Mouse (Mus musculus): Measurements from ENCODE around the gene Eif4ebp2.
"Not testable (repeated sequence)": the region's sequence is repeated elsewhere in the genome, so short reads cannot be mapped to it uniquely, and the experiment has no call there.

Gene Eif4ebp2

DNA sequence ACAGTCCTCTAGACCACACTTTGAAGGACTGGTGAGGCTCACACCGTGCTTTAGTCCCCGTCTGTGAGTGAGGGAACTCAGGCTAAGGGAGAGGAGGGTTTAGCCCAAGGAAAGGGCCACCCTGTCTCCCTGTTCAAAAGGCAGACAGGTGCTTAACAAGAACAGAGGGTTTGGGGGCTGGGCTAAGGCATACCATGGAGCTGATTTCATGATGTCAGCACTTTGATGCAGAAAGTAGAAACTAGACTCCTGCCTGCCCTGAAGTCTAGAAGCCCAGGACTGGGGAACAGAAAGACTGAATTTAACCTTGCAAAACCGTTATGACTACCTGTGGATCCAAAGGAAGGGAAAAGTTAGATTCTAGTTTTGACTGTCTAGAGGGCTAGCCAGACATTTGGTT is 4.7 kb upstream of the Eif4ebp2 start:
- DNase-seq, result no peak

- DNase-seq, result not testable (repeated sequence)
Measured at GRCm38 (mm10) chr10:61453171-61453570, 710 bp upstream of the Eif4ebp2 start.

- DNase-seq, result peak; percentile 56
Measured at GRCm38 (mm10) chr10:61451931-61452617, 387 bp downstream of the Eif4ebp2 start.

DNA sequence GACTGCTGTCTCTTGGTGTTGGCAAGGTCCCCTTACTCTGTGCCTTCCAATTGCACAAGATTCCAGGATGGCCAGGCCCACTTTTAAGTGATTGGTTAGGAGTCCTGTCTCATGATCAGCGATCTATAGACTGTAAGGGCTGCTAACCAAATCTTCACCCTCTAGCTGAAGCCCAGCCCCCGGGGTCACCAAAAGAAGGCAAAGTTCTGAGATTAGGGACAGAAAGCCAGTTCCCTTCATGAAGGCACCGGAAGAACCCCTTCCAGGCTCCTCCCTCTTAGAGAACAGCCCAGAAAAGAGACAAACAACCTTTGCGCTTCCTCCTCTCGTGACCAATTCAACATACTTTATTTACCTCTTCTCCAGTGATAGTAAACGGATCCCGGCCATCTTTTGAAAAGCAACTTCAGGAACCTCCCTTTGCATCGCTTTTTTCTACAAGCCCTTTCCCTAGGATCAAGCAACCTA is 964 bp downstream of the Eif4ebp2 start:
- DNase-seq, result peak; percentile 59

- no peak for DNase-seq
Measured at GRCm38 (mm10) chr10:61448834-61449233, 3.6 kb downstream of the Eif4ebp2 start.

DNA sequence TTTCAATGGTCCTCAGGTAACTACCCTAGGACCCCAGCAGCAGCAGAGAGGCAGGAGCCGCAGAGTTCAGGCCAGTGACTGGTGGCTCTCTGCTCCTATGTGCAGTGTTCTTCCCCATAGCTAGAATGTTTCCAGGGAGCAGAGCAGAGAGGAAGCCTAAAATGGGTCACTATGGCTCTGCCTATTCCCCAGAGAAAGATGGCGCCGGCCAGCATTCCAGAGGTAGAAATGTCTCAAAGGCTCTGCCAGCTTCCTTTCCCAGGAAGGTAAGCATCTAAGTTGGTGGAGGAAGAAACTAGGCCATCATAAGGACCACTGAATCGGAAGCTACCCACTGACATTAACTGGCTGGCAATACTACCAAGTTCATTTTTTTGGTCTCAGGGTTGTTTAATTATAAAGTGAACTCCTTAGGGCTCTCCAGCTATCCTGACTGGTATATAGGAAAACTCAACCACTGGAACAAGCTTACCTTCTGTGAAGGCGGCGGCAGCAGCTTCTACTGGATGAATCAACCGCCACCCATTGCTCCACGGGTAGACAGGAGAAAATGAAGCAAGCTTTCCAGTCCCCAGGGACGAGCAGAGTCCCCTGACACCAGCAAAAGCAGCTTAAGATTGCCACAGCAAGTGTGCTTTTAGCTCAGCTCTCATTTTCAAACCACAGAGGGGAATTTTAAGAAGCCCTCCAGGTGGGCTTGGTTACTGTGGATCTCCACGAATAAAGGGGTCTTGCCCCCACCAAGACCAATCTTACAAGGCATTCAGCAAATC is 4.7 kb downstream of the Eif4ebp2 start:
- DNase-seq, result no peak

GRCm38 (mm10) chr10:61445016-61445415 is 7.4 kb downstream of the Eif4ebp2 start:
- DNase-seq, result no peak

DNA sequence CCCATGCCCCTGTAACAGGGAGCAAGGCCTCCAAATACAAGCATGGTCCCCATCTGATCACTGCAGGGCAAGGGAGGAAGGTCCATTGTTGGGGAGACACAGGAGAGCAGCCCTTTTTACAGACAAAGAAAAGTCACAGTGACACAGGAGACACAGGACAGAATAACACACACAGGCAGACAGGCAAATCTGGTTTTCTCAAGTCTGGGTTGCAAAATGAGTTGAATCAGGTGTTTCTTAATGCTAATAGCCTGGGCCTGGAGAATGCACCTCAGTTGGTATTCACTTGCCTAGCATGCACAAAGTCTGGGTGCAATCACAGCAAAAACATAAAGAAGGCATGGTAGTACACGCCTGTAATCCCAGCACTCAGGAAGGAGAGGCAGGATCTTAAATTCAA is 8.6 kb downstream of the Eif4ebp2 start:
- no peak for DNase-seq

- DNase-seq, result no peak
Measured at GRCm38 (mm10) chr10:61443456-61443855, 9.0 kb downstream of the Eif4ebp2 start.

DNA sequence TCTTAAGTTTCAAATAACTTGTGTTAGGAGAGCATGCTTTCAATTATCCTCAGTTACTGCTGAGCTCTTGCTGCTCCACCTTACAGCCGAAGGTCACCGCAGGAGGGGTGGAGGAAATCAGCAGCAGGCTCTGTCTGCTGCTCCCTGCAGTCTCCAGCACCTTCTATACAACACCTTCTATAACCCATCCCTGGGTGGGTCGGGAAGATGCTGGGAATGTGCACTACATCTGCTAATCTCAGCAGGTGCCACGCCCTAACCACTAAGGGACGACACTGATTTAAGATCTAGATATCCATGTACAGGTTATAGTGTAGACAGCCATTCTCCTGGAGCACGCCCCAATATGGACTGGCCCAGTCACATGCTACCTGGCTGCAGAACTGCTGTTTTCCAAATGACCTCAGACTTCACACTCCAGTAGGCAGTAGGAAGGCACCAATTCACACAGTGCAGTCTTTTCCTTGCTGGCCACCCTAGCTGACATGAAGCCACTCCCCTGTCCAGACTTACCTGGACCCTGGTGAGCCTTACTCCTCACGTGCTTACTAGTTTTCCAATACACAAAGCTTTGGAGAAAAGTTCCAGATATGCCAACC is 12.2 kb downstream of the Eif4ebp2 start:
- DNase-seq, result peak; percentile 71

DNA sequence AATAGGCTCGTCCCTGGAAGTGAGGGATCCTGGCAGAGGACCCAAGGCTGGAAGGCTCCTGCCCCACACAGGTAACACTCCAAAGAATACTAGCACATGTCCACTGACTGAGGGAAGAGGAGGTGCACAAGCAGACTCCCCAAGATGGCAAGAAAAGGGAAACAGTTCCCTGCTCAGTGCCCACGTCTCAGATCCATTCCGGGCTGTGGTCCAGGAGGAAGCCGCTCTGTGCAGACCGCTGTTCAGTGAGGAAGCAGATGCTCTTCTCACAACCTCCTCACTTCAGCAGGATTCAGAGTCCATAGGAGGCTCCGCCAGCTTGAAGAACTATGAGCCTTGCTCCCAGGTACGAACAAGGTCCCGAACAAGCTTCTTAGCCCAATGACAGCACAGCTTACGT is 21.1 kb downstream of the Eif4ebp2 start:
- no peak for DNase-seq

GRCm38 (mm10) chr10:61429043-61429442 is 23.4 kb downstream of the Eif4ebp2 start:
- no peak for DNase-seq

- DNase-seq, result no peak
Measured at GRCm38 (mm10) chr10:61428416-61428815, 24.0 kb downstream of the Eif4ebp2 start.

DNA sequence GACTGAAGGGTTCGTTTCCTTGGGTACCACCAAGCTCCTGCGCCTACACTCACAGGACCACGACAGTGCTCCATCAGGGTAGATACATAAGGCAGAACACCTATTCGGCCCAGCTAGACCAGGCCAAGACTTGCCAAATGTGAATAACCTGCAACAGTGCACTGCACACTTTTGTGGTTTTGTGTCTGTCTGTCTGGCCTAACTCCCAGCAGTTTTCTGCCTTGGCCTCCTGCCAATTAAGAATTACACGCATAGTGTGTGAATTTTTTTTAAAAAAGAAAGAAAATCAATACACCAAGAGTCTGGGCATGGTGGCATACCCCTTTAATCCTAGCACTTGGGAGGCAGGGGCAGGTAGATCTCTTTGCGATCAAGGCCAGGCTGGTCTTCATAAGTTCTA is 24.5 kb downstream of the Eif4ebp2 start:
- no peak for DNase-seq

DNA sequence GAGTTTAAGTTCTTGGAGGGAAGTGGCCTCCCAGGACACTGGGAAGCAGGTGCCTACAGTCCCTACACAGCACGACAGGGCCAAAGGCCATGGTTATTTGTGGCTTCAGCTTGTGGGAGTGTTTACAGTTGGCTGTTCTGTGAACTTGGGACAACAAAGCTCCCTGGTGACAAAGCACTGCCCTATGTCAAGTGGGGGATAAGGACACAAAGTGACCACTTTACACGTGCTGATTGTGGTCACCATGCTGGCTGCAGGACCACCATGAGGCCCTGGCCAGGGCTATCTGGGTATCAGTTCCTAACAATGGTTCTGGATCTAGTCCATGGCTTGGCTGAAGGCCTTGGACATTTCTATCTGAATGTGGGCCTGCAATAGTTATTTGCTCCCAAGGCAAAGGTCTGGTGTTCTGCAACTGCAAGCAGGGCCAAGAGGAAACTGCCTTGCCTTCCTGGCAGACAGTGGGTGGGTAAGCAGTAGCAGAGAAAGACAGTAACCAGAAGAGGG is 26.2 kb downstream of the Eif4ebp2 start:
- peak; percentile 38 for DNase-seq

DNA sequence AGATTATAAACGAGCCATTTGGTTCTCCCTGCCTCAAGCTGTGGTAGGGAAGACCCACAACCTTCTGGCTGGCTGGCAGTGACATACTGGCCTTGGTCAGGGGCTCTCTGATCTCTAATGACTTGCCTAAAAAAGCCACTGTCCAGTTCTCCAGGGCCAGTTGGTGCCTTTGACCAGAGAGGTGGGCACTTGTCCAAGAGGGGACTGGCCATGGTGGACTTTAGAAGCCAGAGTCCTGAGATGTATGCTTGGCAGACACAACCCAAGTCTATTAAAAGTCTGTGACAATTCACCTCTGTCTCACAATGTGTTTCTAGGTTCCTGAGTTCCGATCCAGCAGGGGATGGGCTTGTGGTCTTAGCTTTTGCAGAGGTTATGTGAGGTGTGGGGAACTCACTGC is 27.4 kb downstream of the Eif4ebp2 start:
- DNase-seq, result peak; percentile 50

- no peak for DNase-seq
Measured at GRCm38 (mm10) chr10:61424500-61424899, 28.0 kb downstream of the Eif4ebp2 start.

- peak; percentile 39 for DNase-seq
Measured at GRCm38 (mm10) chr10:61423289-61423688, 29.2 kb downstream of the Eif4ebp2 start.

GRCm38 (mm10) chr10:61422861-61423260 is 29.6 kb downstream of the Eif4ebp2 start:
- DNase-seq, result no peak

GRCm38 (mm10) chr10:61420011-61420410 is 32.5 kb downstream of the Eif4ebp2 start:
- no peak for DNase-seq

GRCm38 (mm10) chr10:61419146-61419545 is 33.3 kb downstream of the Eif4ebp2 start:
- DNase-seq, result peak; percentile 38

DNA sequence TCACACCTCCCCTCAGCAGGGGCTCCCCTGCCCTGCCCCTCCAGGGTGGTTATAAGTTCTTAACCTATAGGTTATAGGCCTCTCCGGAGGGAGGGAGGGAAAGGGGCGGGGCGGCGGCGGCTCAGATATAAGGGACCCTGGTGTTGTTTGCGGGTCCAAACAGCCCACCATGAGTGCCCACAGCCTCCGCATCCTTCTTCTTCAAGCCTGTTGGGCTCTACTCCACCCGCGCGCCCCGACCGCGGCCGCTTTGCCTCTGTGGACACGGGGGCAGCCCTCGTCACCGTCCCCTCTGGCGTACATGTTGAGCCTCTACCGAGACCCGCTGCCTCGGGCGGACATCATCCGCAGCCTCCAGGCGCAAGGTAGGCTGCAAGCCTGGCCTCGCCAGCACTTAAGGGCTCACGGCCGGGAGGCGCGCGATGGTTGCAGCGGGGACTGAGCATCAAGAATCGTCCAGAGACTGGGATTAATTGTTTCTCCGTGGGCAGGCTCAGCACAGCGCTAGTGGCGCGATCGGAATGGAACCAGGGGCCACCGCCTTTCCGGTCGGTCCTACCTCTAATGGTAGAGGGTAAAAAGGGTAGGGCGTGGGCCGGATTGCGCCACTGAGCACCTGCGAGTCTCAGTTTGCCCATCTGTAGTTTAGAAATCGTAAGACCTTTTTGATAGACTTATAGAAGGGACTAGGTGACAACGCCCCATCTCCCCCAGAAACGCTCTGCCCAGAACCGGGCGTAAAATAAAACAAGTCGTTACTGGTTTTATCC is 34.1 kb downstream of the Eif4ebp2 start:
- no peak for DNase-seq

DNA sequence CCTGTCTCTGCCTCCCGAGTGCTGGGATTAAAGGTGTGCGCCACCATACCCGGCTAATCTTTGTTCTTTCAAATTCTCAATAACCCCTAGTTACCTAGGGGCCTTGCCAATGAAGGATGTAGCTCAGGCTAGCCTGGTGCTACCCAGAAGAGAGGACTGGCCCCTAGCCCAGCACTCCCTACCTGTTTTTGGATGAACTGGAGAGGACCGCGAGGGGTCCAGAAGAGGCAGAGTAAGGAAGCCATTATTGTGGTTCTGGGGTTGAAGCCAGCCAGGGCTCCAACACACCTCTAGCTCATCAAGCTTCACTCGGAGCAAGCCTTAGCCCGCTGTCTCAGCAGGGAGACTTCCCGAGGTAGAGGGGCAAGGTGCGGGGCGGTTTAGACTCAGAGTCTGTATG is 34.8 kb downstream of the Eif4ebp2 start, which contains the start of gene Nodal:
Nodal (plus strand) TSS at position 301 of the 400 bp plus-strand sequence.
- no peak for DNase-seq
